Mouse (Mus musculus) cerebellum, adult 9-11 months (tissue): ENCODE results near the gene BC005624.
A peak's percentile ranks its signal among the peaks of the same experiment; 100 is the strongest.

Experiments used
- DNase-seq: peaks from one replicate; pipeline ENCODE4 v3.0.0; 2022

The BC005624 gene

GRCm38 (mm10) chr2:30927844-30928628 lies 54.0 kb downstream of the BC005624 start:
- peak; percentile 65 for DNase-seq

GRCm38 (mm10) chr2:30927151-30927781 lies 54.7 kb downstream of the BC005624 start:
- DNase-seq, result no peak

GRCm38 (mm10) chr2:30926381-30926780 lies 55.6 kb downstream of the BC005624 start:
- no peak for DNase-seq

- no peak for DNase-seq
Measured at GRCm38 (mm10) chr2:30925181-30925580, 56.8 kb downstream of the BC005624 start.

GRCm38 (mm10) chr2:30923099-30923498 lies 58.9 kb downstream of the BC005624 start:
- no peak for DNase-seq
